Mouse (Mus musculus): Measurements from ENCODE around the gene Slc9a1.

The Slc9a1 gene

GRCm38 (mm10) chr4:133386061-133386797, 16.7 kb downstream of the Slc9a1 start:
- no peaks in the 10 kb centered on the region for H3K27me3 ChIP-seq (ENCODE audit: control insufficient read depth, insufficient read depth, low read length, poor library complexity, severe bottlenecking)
- H3K36me3 ChIP-seq (ENCODE audit: control insufficient read depth, insufficient read depth, low read length, poor library complexity, severe bottlenecking): no peaks in the 10 kb centered on the region
- no peak for DNase-seq (ENCODE audit: low read depth, low spot score)

- no peaks in the 10 kb centered on the region for H3K36me3 ChIP-seq (ENCODE audit: control insufficient read depth, insufficient read depth, low read length, poor library complexity, severe bottlenecking)
- no peak for DNase-seq (ENCODE audit: low read depth, low spot score)
- no peaks in the 10 kb centered on the region for H3K27me3 ChIP-seq (ENCODE audit: control insufficient read depth, insufficient read depth, low read length, poor library complexity, severe bottlenecking)
These were observed 17.5 kb downstream of the Slc9a1 start for GRCm38 (mm10) chr4:133387053-133387452.

GRCm38 (mm10) chr4:133388781-133389552, 19.5 kb downstream of the Slc9a1 start:
- Histone ChIP-seq H3K27me3 (ENCODE audit: control insufficient read depth, insufficient read depth, low read length, poor library complexity, severe bottlenecking) (no peaks in the 10 kb centered on the region), H3K36me3 (ENCODE audit: control insufficient read depth, insufficient read depth, low read length, poor library complexity, severe bottlenecking) (no peaks in the 10 kb centered on the region)

GRCm38 (mm10) chr4:133390042-133390441, 20.5 kb downstream of the Slc9a1 start:
- no peaks in the 10 kb centered on the region; the same call in 1 of the 2 replicates for H3K36me3 ChIP-seq (ENCODE audit: control insufficient read depth, insufficient read depth, low read length, poor library complexity, severe bottlenecking)
- no peaks in the 10 kb centered on the region for H3K27me3 ChIP-seq (ENCODE audit: control insufficient read depth, insufficient read depth, low read length, poor library complexity, severe bottlenecking)
- DNase-seq (ENCODE audit: low read depth, low spot score): no peak

More at GRCm38 (mm10) chr4:133388781-133389552, 19.5 kb downstream of the Slc9a1 start:
- DNase-seq (ENCODE audit: low read depth, low spot score): no peak

- H3K36me3 ChIP-seq (ENCODE audit: control insufficient read depth, insufficient read depth, low read length, poor library complexity, severe bottlenecking): no peaks in the 10 kb centered on the region; the same call in 1 of the 2 replicates
- no peak for DNase-seq (ENCODE audit: low read depth, low spot score)
- no peaks in the 10 kb centered on the region for H3K27me3 ChIP-seq (ENCODE audit: control insufficient read depth, insufficient read depth, low read length, poor library complexity, severe bottlenecking)
These were observed 21.1 kb downstream of the Slc9a1 start for GRCm38 (mm10) chr4:133390585-133390984.

- DNase-seq (ENCODE audit: low read depth, low spot score): no peak
- no peaks in the 10 kb centered on the region; the same call in 1 of the 2 replicates for H3K36me3 ChIP-seq (ENCODE audit: control insufficient read depth, insufficient read depth, low read length, poor library complexity, severe bottlenecking)
- no peaks in the 10 kb centered on the region for H3K27me3 ChIP-seq (ENCODE audit: control insufficient read depth, insufficient read depth, low read length, poor library complexity, severe bottlenecking)
These were observed 21.9 kb downstream of the Slc9a1 start for GRCm38 (mm10) chr4:133391185-133392040.

GRCm38 (mm10) chr4:133394981-133395573, 25.6 kb downstream of the Slc9a1 start:
- Histone ChIP-seq H3K36me3 (ENCODE audit: control insufficient read depth, insufficient read depth, low read length, poor library complexity, severe bottlenecking) (no peaks in the 10 kb centered on the region; the same call in 1 of the 2 replicates), H3K27me3 (ENCODE audit: control insufficient read depth, insufficient read depth, low read length, poor library complexity, severe bottlenecking) (no peaks in the 10 kb centered on the region)
- DNase-seq (ENCODE audit: low read depth, low spot score): no peak

GRCm38 (mm10) chr4:133396079-133396478, 26.6 kb downstream of the Slc9a1 start:
- Histone ChIP-seq H3K36me3 (ENCODE audit: control insufficient read depth, insufficient read depth, low read length, poor library complexity, severe bottlenecking) (no peaks in the 10 kb centered on the region; the same call in 1 of the 2 replicates), H3K27me3 (ENCODE audit: control insufficient read depth, insufficient read depth, low read length, poor library complexity, severe bottlenecking) (no peaks in the 10 kb centered on the region)
- no peak for DNase-seq (ENCODE audit: low read depth, low spot score)

- H3K27me3 ChIP-seq (ENCODE audit: control insufficient read depth, insufficient read depth, low read length, poor library complexity, severe bottlenecking): no peaks in the 10 kb centered on the region
- H3K36me3 ChIP-seq (ENCODE audit: control insufficient read depth, insufficient read depth, low read length, poor library complexity, severe bottlenecking): no peaks in the 10 kb centered on the region; the same call in 1 of the 2 replicates
These were observed 27.8 kb downstream of the Slc9a1 start for GRCm38 (mm10) chr4:133397299-133397698.

GRCm38 (mm10) chr4:133397961-133398360, 28.5 kb downstream of the Slc9a1 start:
- Histone ChIP-seq H3K36me3 (ENCODE audit: control insufficient read depth, insufficient read depth, low read length, poor library complexity, severe bottlenecking) (no peaks in the 10 kb centered on the region; the same call in 1 of the 2 replicates), H3K27me3 (ENCODE audit: control insufficient read depth, insufficient read depth, low read length, poor library complexity, severe bottlenecking) (no peaks in the 10 kb centered on the region)
- peak; percentile 48 for DNase-seq (ENCODE audit: low read depth, low spot score)

More at GRCm38 (mm10) chr4:133397299-133397698, 27.8 kb downstream of the Slc9a1 start:
- no peak for DNase-seq (ENCODE audit: low read depth, low spot score)

- Histone ChIP-seq H3K36me3 (ENCODE audit: control insufficient read depth, insufficient read depth, low read length, poor library complexity, severe bottlenecking) (peaks cover 2% of the 10 kb centered on the region), H3K27me3 (ENCODE audit: control insufficient read depth, insufficient read depth, low read length, poor library complexity, severe bottlenecking) (no peaks in the 10 kb centered on the region)
- no peak for DNase-seq (ENCODE audit: low read depth, low spot score)
These were observed 29.1 kb downstream of the Slc9a1 start for GRCm38 (mm10) chr4:133398619-133399018.

- DNase-seq (ENCODE audit: low read depth, low spot score): no peak
- peaks cover 2% of the 10 kb centered on the region for H3K36me3 ChIP-seq (ENCODE audit: control insufficient read depth, insufficient read depth, low read length, poor library complexity, severe bottlenecking)
- H3K27me3 ChIP-seq (ENCODE audit: control insufficient read depth, insufficient read depth, low read length, poor library complexity, severe bottlenecking): no peaks in the 10 kb centered on the region
These were observed 30.0 kb downstream of the Slc9a1 start for GRCm38 (mm10) chr4:133399509-133399908.

- Histone ChIP-seq H3K36me3 (ENCODE audit: control insufficient read depth, insufficient read depth, low read length, poor library complexity, severe bottlenecking) (peaks cover 4% of the 10 kb centered on the region), H3K27me3 (ENCODE audit: control insufficient read depth, insufficient read depth, low read length, poor library complexity, severe bottlenecking) (no peaks in the 10 kb centered on the region)
- no peak for DNase-seq (ENCODE audit: low read depth, low spot score)
These were observed 30.6 kb downstream of the Slc9a1 start for GRCm38 (mm10) chr4:133400098-133400497.

- no peak for DNase-seq (ENCODE audit: low read depth, low spot score)
- peaks cover 4% of the 10 kb centered on the region for H3K36me3 ChIP-seq (ENCODE audit: control insufficient read depth, insufficient read depth, low read length, poor library complexity, severe bottlenecking)
- no peaks in the 10 kb centered on the region for H3K27me3 ChIP-seq (ENCODE audit: control insufficient read depth, insufficient read depth, low read length, poor library complexity, severe bottlenecking)
These were observed 32.5 kb downstream of the Slc9a1 start for GRCm38 (mm10) chr4:133402011-133402410.

Data from splenic B cell, adult 2 months (primary cell).